Comparison of ENCODE assay signal across 8 mouse cellular contexts in genomic region chr10:43578754-43579380, GRCm38 (mm10). TPM values are rescaled to one million over a fixed set of nuclear protein-coding genes. Genes with fewer than 3 reads are reported as not detected.
DNase-seq lines count a peak whose midpoint lies in the region; ATAC-seq and TF ChIP-seq lines count a peak whose summit lies in the region.

No protein-coding gene starts in this region.

- WGBS in limb, embryonic 10.5 days: under 1% methylated on average over 60 of the region's 65 CpGs
- WGBS in midbrain, embryonic 10.5 days: 0% methylated on average over 54 of the region's 65 CpGs
- WGBS in spleen, adult 2 months: 0% methylated on average over 56 of the region's 65 CpGs

- peaks cover 29% of the 10 kb centered on the region for H3K36me3 ChIP-seq in limb, embryonic 10.5 days
- H3K36me3 ChIP-seq in midbrain, embryonic 10.5 days: peaks cover 24% of the 10 kb centered on the region
- peaks cover 2% of the 10 kb centered on the region for H3K36me3 ChIP-seq in spleen, adult 2 months (ENCODE audit: control insufficient read depth, insufficient read depth, low read length)

- H3K4me3 ChIP-seq in limb, embryonic 10.5 days: peak overlapping the region; percentile 86
- H3K4me3 ChIP-seq in midbrain, embryonic 10.5 days: peak overlapping the region; percentile 70
- H3K4me3 ChIP-seq in spleen, adult 2 months (ENCODE audit: extremely low read depth, insufficient read depth, insufficient read length): peak overlapping the region; percentile 72

- intact Hi-C loops in heart, postnatal 14 days (cut with DNase I): loop anchor here (5.0 kb wide), 1 partner anchor 493 kb away; no protein-coding TSS in a partner anchor

- DNase-seq in heart, postnatal 14 days: peak; percentile 39 to 48
- DNase-seq in limb, embryonic 10.5 days (ENCODE audit: low spot score): peak; percentile 97
- peak; percentile 89 for DNase-seq in midbrain, embryonic 10.5 days (ENCODE audit: low spot score)
- DNase-seq in spleen, adult 2 months (ENCODE audit: low read depth in 1 of 2, low spot score in 2 of 2): peak; percentile 72 to 87

- H3K27me3 ChIP-seq in limb, embryonic 10.5 days (ENCODE audit: low read depth, poor library complexity, severe bottlenecking): no peaks in the 10 kb centered on the region
- H3K27me3 ChIP-seq in midbrain, embryonic 10.5 days (ENCODE audit: low read depth, poor library complexity, severe bottlenecking): peaks cover 21% of the 10 kb centered on the region
- peaks cover 2% of the 10 kb centered on the region; the same call in 1 of the 2 replicates for H3K27me3 ChIP-seq in spleen, adult 2 months (ENCODE audit: control insufficient read depth, insufficient read depth, low read length)

- TF ChIP-seq CTCF in spleen, adult 2 months (IDR thresholded peaks at IDR 0.05; ENCODE audit: extremely low read depth, insufficient read depth, insufficient read length, insufficient replicate concordance): no peak

- H3K9me3 ChIP-seq in limb, embryonic 10.5 days (replicated peaks): no peaks in the 10 kb centered on the region
- no peaks in the 10 kb centered on the region for H3K9me3 ChIP-seq in midbrain, embryonic 10.5 days (replicated peaks)

- ATAC-seq in CD4-positive, CD25-positive, alpha-beta regulatory T cell, adult 4 months: peak; percentile 21
- ATAC-seq in activated CD4-positive, CD25-positive, alpha-beta regulatory T cell, adult 4 months: peak; percentile 28
- peak; percentile 55 for ATAC-seq in erythroblast, adult 5-6 weeks (replicated peaks; ENCODE audit: low FRiP score, poor library complexity, severe bottlenecking)
- no peak for ATAC-seq in inflammation-experienced regulatory T-cells, adult 6 months

- peaks cover 21% of the 10 kb centered on the region for H3K4me1 ChIP-seq in limb, embryonic 10.5 days
- H3K4me1 ChIP-seq in midbrain, embryonic 10.5 days: peaks cover 35% of the 10 kb centered on the region
- peaks cover 7% of the 10 kb centered on the region; the same call in 1 of the 2 replicates for H3K4me1 ChIP-seq in spleen, adult 2 months (ENCODE audit: control insufficient read depth, insufficient read depth, insufficient read length)

- TF ChIP-seq POLR2A in spleen, adult 2 months (IDR thresholded peaks at IDR 0.05; ENCODE audit: low read depth, low read length): peak; percentile 83

- peak overlapping the region; percentile 100 for H3K27ac ChIP-seq in limb, embryonic 10.5 days
- peak overlapping the region; percentile 94 for H3K27ac ChIP-seq in midbrain, embryonic 10.5 days (replicated peaks)
- peak overlapping the region; percentile 95 for H3K27ac ChIP-seq in spleen, adult 2 months (ENCODE audit: insufficient read depth, low read length)

RNA-seq across cellular contexts. Expression of gene Cd24a, which starts 0.8 kb away (rescaled TPM):
- 1 to 10 TPM in 1 of 2 experiments, under 1 TPM in 1; 0.58 to 2.8 TPM for polyA plus RNA-seq in CD4-positive, CD25-positive, alpha-beta regulatory T cell, adult 4 months (2017; shearing (Covaris generic))
- 1 to 10 TPM in 1 of 2 experiments, not detected in 1; 6.1 TPM for polyA plus RNA-seq in activated CD4-positive, CD25-positive, alpha-beta regulatory T cell, adult 4 months (2017; shearing (Covaris generic))
- 3,214 and 3,327 TPM in 2 replicates for total RNA-seq in erythroblast, adult 5-6 weeks (2015; ENCODE audit: low replicate concordance)
- 4,146 and 5,406 TPM in 2 replicates for total RNA-seq in erythroblast, adult 5-6 weeks (2017; ENCODE audit: low replicate concordance)
- 10 to 100 TPM; 21.8 to 24.1 TPM for total RNA-seq in heart, postnatal 14 days (2021)
- 568 and 623 TPM in 2 replicates for polyA plus RNA-seq in limb, embryonic 10.5 days (2016; fragmentation: Nextera tagmentation; extraction: Ambion mirVana)
- polyA plus RNA-seq in midbrain, embryonic 10.5 days (2016; fragmentation: Nextera tagmentation; extraction: Ambion mirVana): 269 and 314 TPM in 2 replicates
- polyA plus RNA-seq in spleen, adult 2 months (2012; rRNA removed): 418 and 468 TPM in 2 replicates
- 1 to 10 TPM in 2 of 3 experiments, under 1 TPM in 1; 0.43 to 2.3 (median 2.2) TPM for polyA plus RNA-seq in inflammation-experienced regulatory T-cells, adult 6 months (2017; shearing (Covaris generic))

RNA-seq across cellular contexts. Expression of gene 1700021F05Rik, which starts 38.1 kb away (rescaled TPM):
- 10 to 100 TPM; 31.3 to 35.7 TPM for polyA plus RNA-seq in CD4-positive, CD25-positive, alpha-beta regulatory T cell, adult 4 months (2017; shearing (Covaris generic))
- 10 to 100 TPM; 27.3 to 34.2 TPM for polyA plus RNA-seq in activated CD4-positive, CD25-positive, alpha-beta regulatory T cell, adult 4 months (2017; shearing (Covaris generic))
- 5.6 and 15.4 TPM in 2 replicates for total RNA-seq in erythroblast, adult 5-6 weeks (2015; ENCODE audit: low replicate concordance)
- 8.9 and 11.0 TPM in 2 replicates for total RNA-seq in erythroblast, adult 5-6 weeks (2017; ENCODE audit: low replicate concordance)
- 10 to 100 TPM; 97.0 to 98.4 TPM for total RNA-seq in heart, postnatal 14 days (2021)
- 59.7 and 63.5 TPM in 2 replicates for polyA plus RNA-seq in limb, embryonic 10.5 days (2016; fragmentation: Nextera tagmentation; extraction: Ambion mirVana)
- 66.7 and 67.4 TPM in 2 replicates for polyA plus RNA-seq in midbrain, embryonic 10.5 days (2016; fragmentation: Nextera tagmentation; extraction: Ambion mirVana)
- 3.6 and 3.9 TPM in 2 replicates for polyA plus RNA-seq in spleen, adult 2 months (2012; rRNA removed)
- 10 to 100 TPM; 25.8 to 32.8 (median 28.4) TPM for polyA plus RNA-seq in inflammation-experienced regulatory T-cells, adult 6 months (2017; shearing (Covaris generic))

RNA-seq across cellular contexts. Expression of gene Gm9803, which starts 55.0 kb away (rescaled TPM):
- 10 to 100 TPM; 28.0 to 34.3 TPM for polyA plus RNA-seq in CD4-positive, CD25-positive, alpha-beta regulatory T cell, adult 4 months (2017; shearing (Covaris generic))
- polyA plus RNA-seq in activated CD4-positive, CD25-positive, alpha-beta regulatory T cell, adult 4 months (2017; shearing (Covaris generic)): 10 to 100 TPM; 33.4 to 45.0 TPM
- 12.9 and 13.4 TPM in 2 replicates for total RNA-seq in erythroblast, adult 5-6 weeks (2015; ENCODE audit: low replicate concordance)
- total RNA-seq in erythroblast, adult 5-6 weeks (2017; ENCODE audit: low replicate concordance): 1.3 and 3.3 TPM in 2 replicates
- 10 to 100 TPM in 1 of 2 experiments, 1 to 10 TPM in 1; 8.9 to 13.0 TPM for total RNA-seq in heart, postnatal 14 days (2021)
- 11.1 and 14.8 TPM in 2 replicates for polyA plus RNA-seq in limb, embryonic 10.5 days (2016; fragmentation: Nextera tagmentation; extraction: Ambion mirVana)
- polyA plus RNA-seq in midbrain, embryonic 10.5 days (2016; fragmentation: Nextera tagmentation; extraction: Ambion mirVana): 13.9 and 16.8 TPM in 2 replicates
- 22.2 and 43.4 TPM in 2 replicates for polyA plus RNA-seq in spleen, adult 2 months (2012; rRNA removed)
- polyA plus RNA-seq in inflammation-experienced regulatory T-cells, adult 6 months (2017; shearing (Covaris generic)): 10 to 100 TPM; 19.9 to 45.5 (median 35.2) TPM

Comparison
In these comparisons a context has a peak if more than half of its experiments do, and no peak if none do; other contexts are left out.
1. DNase-seq: peak in every context shown above with its lines; median percentile 97 in limb, embryonic 10.5 days; 89 in midbrain, embryonic 10.5 days; 80 in spleen, adult 2 months; 44 in heart, postnatal 14 days.
2. RNA of gene Cd24a, which starts 0.8 kb away (polyA plus RNA-seq): 568 to 623 TPM in limb, embryonic 10.5 days, 418 to 468 TPM in spleen, adult 2 months and 269 to 314 TPM in midbrain, embryonic 10.5 days; 6.1 TPM in activated CD4-positive, CD25-positive, alpha-beta regulatory T cell, adult 4 months, 0.58 to 2.8 TPM in CD4-positive, CD25-positive, alpha-beta regulatory T cell, adult 4 months and 0.43 to 2.3 TPM in inflammation-experienced regulatory T-cells, adult 6 months; every median in the first group is over 10 times any median in the second.
3. Peak in every context shown above with its lines, with median percentiles within 50 percentile points of each other: H3K27ac ChIP-seq and H3K4me3 ChIP-seq.